Mouse (Mus musculus) midbrain, postnatal 0 days (tissue): ENCODE results near the gene Nav2. TPM values are rescaled to one million over a fixed set of nuclear protein-coding genes. Genes with fewer than 3 reads are reported as not detected.

Experiments used
- ATAC-seq: fragments of 200-750 bp; cut with Nextera tagmentation; 2 replicates; pipeline ENCODE4 v1.8.0; 2017; ENCODE audit warnings: moderate number of reproducible peaks, mild to moderate bottlenecking, moderate TSS enrichment, moderate library complexity; ENCODE audit not compliant: low FRiP score
- DNase-seq: peaks from one replicate; pipeline ENCODE4 v3.0.0-alpha.2; 2015; ENCODE audit warnings: low spot score
- H3K27ac ChIP-seq: fragments of 300-500 bp; sonication (generic); 2 replicates; pipeline ENCODE4 v1.5.1; 2014; ENCODE audit warnings: low read depth, mild to moderate bottlenecking, low read length, mixed read lengths
- H3K27me3 ChIP-seq: fragments of 300-500 bp; sonication (generic); 2 replicates; pipeline ENCODE4 v1.6.1; 2014; ENCODE audit warnings: low read length, control low read depth, mixed read lengths; ENCODE audit not compliant: insufficient read depth
- H3K36me3 ChIP-seq: fragments of 300-500 bp; sonication (generic); 2 replicates; pipeline ENCODE4 v1.6.1; 2014; ENCODE audit warnings: low read length, control low read depth, mixed read lengths; ENCODE audit not compliant: insufficient read depth
- H3K4me1 ChIP-seq: fragments of 300-500 bp; sonication (generic); 2 replicates; pipeline ENCODE4 v1.6.1; 2014; ENCODE audit warnings: mild to moderate bottlenecking, control low read depth, antibody characterized with exemption, low read length, mixed read lengths; ENCODE audit not compliant: insufficient read depth
- H3K4me2 ChIP-seq: fragments of 300-500 bp; sonication (generic); 2 replicates; pipeline ENCODE4 v1.6.1; 2014; ENCODE audit warnings: low read depth, mild to moderate bottlenecking, low read length, mixed read lengths; ENCODE audit not compliant: poor library complexity, severe bottlenecking
- H3K4me3 ChIP-seq: fragments of 300-500 bp; sonication (generic); 2 replicates; pipeline ENCODE4 v1.5.1; 2014; ENCODE audit warnings: low read depth, mild to moderate bottlenecking, low read length, moderate library complexity
- H3K9ac ChIP-seq: fragments of 300-500 bp; sonication (generic); replicated peaks from 2 replicates; pipeline ENCODE4 v1.6.1; 2014; ENCODE audit warnings: mild to moderate bottlenecking, low read length, moderate library complexity, mixed read lengths; ENCODE audit not compliant: poor library complexity, severe bottlenecking
- H3K9me3 ChIP-seq: fragments of 300-500 bp; sonication (generic); 2 replicates; pipeline ENCODE4 v1.6.1; 2016; ENCODE audit warnings: low read length, control low read depth
- CTCF ChIP-seq: IDR thresholded peaks from 2 replicates; pipeline ENCODE4 v1.5.1; 2016; ENCODE audit warnings: antibody characterized with exemption, mild to moderate bottlenecking
- WGBS: fragments of 180-500 bp; shearing (Covaris S2); extraction: QIAGEN DNeasy Blood & Tissue Kit; methylation state at CpG from one replicate; pipeline ENCODE4 v1.1.7; 2014; 5-methylcytosine and 5-hydroxymethylcytosine counted together
- polyA plus RNA-seq: library from polyadenylated mRNA; unstranded; fragments of >200 nt; fragmentation: Nextera tagmentation; extraction: Ambion mirVana; gene quantifications from 2 replicates; pipeline ENCODE4 v1.2.1, GENCODE M21; 2015
- total RNA-seq: library from RNA; depleted of rRNA; stranded (reverse); fragments of >200 nt; gene quantifications from 2 replicates; pipeline ENCODE4 v1.2.3, GENCODE M21; 2014

Gene Nav2
- total and polyA plus RNA-seq, 2 experiments from 2014 or later = 18.3 to 53.8 TPM

DNA sequence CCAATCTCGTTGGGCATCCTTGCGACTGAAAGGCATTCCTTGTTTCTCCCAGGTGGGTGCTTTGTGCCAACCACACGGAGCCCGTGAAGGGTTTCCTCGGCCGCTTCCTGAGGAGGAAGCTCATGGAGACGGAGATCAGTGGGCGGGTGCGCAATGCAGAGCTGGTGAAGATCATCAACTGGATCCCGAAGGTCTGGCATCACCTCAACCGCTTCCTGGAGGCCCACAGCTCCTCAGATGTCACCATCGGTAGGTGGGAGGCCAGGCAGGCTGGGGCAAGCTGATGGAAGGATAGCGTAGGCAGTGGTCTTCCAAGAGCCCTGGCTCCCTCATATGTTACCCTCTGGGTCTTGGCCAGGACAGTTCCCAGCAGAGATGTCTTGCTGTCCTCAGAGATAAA lies 689.7 kb downstream of the Nav2 start:
- H3K9ac ChIP-seq = no peak overlapping the region

GRCm38 (mm10) chr7:49599950-49600349 lies 691.4 kb downstream of the Nav2 start:
- 93% methylated on average over 3 of the region's 3 CpGs for WGBS
- Histone ChIP-seq H3K27ac (no peak overlapping the region), H3K9ac (no peak overlapping the region), H3K9me3 (no peaks in the 10 kb centered on the region), H3K4me1 (no peaks in the 10 kb centered on the region), H3K4me2 (no peak overlapping the region), H3K4me3 (no peak overlapping the region), H3K36me3 (peaks cover 58% of the 10 kb centered on the region), H3K27me3 (no peaks in the 10 kb centered on the region)
- ATAC-seq (no peak), DNase-seq (no peak)
- no peak for TF ChIP-seq CTCF

More for the DNA sequence above, 689.7 kb downstream of the Nav2 start:
- peaks cover 59% of the 10 kb centered on the region for H3K36me3 ChIP-seq
- no peak for DNase-seq
- TF ChIP-seq CTCF = no peak
- ATAC-seq = no peak
- H3K4me3 ChIP-seq = no peak overlapping the region
- WGBS = 94% methylated on average over 13 of the region's 13 CpGs
- no peak overlapping the region for H3K4me2 ChIP-seq
- no peak overlapping the region for H3K27ac ChIP-seq
- no peaks in the 10 kb centered on the region for H3K9me3 ChIP-seq
- no peaks in the 10 kb centered on the region for H3K4me1 ChIP-seq
- no peaks in the 10 kb centered on the region for H3K27me3 ChIP-seq

DNA sequence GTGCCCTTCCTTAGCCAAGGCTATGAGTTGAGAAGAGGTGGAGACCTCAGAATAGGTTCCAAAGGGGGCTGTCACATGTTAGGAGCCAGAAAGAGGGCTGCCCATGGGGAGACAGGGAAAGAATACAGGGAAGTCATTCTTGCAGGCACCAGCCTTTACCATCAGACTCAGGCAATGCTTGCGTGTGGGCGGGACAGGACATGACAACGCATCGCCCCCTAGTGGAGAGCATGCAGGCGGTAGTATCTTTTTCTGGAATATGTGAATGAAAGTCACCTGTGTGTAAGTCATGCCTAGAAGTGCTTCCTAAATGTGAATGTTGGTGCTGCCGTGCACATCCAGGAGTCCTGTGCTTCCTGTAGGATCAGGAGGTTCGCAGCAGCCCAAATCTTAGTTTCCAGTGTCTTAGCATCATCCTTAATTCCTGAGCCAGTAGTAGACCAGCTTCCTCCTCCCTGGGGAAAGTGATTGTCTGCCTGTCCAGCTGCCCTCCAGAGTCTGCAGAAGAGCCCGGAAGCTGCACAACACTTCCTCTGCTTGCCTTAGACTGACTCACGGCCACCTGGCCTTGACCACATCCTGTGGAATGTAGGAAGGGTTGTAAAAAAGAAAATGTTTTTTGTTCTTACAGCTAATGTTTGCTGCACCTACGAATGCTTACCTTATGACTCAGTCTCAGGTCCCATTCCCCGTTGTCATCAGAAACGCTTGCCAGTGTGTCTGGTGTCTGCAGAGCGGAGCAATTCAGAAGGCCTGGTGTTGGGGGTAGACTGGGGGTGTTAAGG lies 692.9 kb downstream of the Nav2 start:
- Histone ChIP-seq H3K27ac (no peak overlapping the region), H3K4me3 (no peak overlapping the region), H3K36me3 (peaks cover 55% of the 10 kb centered on the region), H3K4me2 (no peak overlapping the region), H3K4me1 (no peaks in the 10 kb centered on the region), H3K9me3 (no peaks in the 10 kb centered on the region), H3K9ac (no peak overlapping the region), H3K27me3 (no peaks in the 10 kb centered on the region)
- peak; percentile 71 for DNase-seq
- ATAC-seq = no peak
- WGBS = 54% methylated on average over 13 of the region's 13 CpGs
- peak; percentile 90 for TF ChIP-seq CTCF

DNA sequence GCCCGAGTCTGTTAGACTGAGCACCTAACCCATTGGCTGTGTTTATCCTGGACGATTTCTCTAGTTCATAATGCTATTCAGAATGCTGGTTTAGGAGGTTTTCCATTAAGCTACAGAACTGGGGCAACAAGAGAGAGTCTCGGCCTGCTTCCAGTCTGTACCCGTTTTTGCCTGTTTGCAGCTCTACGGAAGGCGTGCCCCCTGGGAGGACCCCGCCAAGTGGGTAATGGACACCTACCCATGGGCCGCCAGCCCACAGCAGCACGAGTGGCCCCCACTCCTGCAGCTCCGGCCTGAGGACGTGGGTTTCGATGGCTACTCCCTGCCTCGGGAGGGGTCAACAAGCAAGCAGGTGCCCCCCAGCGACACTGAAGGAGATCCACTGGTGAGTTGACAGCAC lies 695.7 kb downstream of the Nav2 start:
- 94% methylated on average over 14 of the region's 14 CpGs for WGBS
- TF ChIP-seq CTCF = no peak
- DNase-seq (no peak), ATAC-seq (no peak)
- Histone ChIP-seq H3K9ac (no peak overlapping the region), H3K27me3 (no peaks in the 10 kb centered on the region), H3K4me3 (no peak overlapping the region), H3K9me3 (no peaks in the 10 kb centered on the region), H3K27ac (no peak overlapping the region), H3K36me3 (peaks cover 40% of the 10 kb centered on the region), H3K4me1 (no peaks in the 10 kb centered on the region), H3K4me2 (no peak overlapping the region)

DNA sequence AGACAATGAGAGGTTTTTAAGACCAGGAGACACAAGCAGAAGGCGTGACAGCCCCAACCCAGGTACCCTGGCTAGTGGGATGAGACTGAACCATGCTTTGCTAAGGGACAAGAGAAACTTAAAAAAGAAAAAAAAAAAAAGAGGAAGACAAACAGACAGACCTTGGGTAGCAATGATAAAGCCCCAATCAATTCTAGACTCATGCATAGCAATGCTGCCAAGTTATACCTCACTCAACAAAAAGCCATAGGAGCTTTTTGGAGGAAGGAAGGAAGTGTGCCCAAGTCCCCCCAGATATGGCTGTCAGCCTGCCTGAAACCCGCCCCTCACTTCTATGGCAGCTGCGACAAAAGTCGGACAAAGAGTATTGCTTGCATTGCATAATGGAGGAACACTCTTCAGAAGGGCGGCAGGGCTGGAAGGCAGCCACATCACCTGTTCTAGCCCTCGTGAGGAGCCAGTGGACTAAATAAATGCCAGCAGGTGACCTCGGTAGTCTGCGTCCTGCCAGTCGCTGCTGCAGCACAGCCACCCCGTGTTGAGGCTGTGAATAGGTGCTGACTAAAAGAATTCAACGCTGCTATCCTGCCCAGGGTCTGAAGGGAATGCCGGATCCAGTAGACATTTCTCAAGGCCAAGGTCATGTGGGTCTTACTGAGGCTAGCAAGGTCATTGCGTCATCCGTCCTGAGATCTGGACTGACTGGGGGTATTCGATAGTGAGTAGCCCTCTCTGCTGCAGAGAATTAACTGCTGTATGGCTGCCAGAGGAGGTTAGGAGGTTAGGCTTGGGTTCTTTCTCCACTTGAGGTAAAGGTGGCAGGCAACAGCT lies 696.7 kb downstream of the Nav2 start:
- H3K4me2 ChIP-seq = no peak overlapping the region
- no peak overlapping the region for H3K4me3 ChIP-seq
- no peak for TF ChIP-seq CTCF
- peaks cover 31% of the 10 kb centered on the region for H3K36me3 ChIP-seq
- H3K4me1 ChIP-seq = no peaks in the 10 kb centered on the region
- WGBS = 89% methylated on average over 15 of the region's 15 CpGs
- DNase-seq (no peak), ATAC-seq (no peak)
- H3K9ac ChIP-seq = no peak overlapping the region
- H3K27me3 ChIP-seq = no peaks in the 10 kb centered on the region
- H3K9me3 ChIP-seq = no peaks in the 10 kb centered on the region
- no peak overlapping the region for H3K27ac ChIP-seq
